Mouse (Mus musculus) cerebellum, adult 18-20 months (tissue): ENCODE data around the gene Irx4.
A peak's percentile ranks its signal among the peaks of the same experiment; 100 is the strongest.

Source experiments
- DNase-seq, 2 experiments: peaks; one replicate each; pipeline ENCODE4 v3.0.0; 2021

Gene Irx4

DNA sequence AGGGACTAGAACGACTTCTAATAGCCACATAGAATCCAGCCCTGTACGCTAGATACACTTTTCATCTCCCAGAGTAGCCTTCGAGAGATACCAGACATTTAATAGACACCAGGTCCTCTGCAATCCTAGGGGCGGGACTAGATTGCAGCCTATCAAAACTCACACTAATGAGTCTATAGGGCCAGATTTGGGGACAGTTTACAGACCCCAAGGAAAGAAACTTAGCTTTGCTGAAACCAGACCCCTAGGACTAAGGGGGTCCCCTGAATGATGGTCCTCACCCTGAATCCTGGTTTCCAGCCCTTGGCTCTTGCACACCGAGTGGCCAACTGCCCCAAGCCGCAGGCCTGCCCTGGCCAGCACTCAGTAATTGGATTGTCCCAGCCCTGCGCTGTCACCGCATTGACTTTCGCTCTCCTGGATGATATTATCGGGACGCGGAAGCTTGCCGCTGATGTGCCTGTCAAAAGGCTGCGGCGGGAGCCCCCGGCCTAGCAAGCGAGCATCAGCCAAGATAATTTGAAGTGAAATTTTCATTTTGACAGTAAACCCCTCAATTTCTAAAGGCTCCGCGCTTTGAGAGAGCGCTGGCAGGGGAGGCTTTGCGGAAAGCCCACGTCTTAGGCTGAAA lies 10.3 kb downstream of the Irx4 start:
- DNase-seq = no peak

DNA sequence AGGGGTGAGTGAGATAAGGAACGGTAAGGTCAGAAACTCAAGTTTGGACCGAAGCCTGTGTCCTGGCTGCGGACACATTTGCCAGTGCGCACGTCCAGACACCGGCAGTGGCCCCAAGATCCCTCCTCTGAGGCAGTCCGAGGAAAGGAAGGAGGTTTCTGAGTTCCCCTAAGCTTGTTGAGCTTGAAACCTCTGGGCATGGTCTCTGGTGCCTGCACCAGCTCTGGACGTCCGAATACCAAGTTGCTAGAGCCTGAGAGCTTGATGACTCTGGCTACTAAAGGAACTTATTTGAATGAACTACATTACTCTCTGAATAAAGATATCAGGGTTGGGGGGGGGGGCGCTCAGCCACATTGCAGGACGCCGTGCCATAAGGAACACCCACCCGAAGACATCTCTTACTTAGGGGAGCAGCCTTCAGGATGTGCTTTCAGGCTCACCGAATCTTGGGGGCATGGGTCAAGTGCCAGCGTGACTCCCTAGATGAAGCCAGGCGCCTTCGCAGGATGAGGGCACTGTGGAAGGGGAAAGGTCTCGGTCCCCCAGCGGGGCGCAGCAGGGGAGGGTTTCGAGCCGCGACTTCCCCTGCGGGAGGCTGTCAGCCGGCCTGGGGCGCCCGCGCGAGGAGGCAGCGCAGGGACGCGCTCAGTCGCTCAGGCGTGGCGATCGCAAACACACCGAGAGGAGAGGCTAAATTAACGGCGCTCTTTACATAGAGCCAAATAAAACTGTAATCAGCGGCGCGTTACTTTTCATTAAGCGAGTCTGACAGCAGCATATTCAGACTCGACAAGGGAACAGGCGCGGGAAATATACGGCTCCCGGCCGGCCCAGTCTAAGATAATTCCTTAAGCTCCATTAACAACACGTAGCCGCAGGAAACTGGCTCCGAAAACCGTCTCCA lies 11.3 kb downstream of the Irx4 start:
- DNase-seq = no peak

DNA sequence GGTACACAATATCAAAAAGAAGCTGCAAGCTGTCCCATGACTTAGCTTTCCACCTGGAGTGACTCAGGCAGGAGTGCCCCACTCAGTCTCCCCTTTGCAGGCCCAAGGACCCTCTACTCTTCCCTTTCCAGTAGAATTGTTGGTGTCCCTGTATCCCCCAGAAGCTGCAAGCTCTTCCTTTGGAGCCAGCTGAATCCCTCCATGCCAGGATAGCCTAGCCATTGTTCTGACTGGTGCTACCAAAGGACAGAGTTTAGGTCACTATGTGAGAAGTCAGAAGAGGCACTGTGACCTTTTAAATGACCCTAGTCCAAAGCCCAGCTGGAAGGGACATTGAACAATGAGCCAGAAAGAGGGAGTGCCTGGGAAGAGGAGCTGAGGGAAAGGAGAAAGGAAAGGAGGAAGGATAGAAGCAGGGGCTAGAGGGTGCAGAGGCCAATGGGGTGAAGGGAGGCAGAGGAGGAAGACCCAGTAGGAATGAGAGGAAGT lies 12.6 kb downstream of the Irx4 start:
- DNase-seq = no peak

DNA sequence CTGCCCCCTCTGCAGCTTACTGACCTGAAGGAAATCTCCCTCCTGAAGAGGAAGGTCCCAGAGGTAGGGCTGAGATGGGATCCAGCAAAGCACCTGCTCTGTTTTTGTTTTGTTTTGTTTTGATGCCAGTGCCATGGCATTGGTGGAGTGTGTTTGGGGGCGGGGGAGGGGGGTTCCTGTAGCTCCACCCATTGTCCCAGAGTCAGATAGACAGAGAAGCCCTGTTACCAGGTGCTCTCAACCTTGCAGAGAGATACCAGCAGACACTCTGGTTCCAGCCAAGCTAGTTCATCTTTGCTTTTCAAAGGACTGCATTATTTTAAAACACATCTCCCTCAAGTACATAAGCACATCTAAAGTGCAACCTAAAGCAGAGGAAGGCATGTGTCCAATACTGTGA lies 13.3 kb downstream of the Irx4 start:
- no peak for DNase-seq

DNA sequence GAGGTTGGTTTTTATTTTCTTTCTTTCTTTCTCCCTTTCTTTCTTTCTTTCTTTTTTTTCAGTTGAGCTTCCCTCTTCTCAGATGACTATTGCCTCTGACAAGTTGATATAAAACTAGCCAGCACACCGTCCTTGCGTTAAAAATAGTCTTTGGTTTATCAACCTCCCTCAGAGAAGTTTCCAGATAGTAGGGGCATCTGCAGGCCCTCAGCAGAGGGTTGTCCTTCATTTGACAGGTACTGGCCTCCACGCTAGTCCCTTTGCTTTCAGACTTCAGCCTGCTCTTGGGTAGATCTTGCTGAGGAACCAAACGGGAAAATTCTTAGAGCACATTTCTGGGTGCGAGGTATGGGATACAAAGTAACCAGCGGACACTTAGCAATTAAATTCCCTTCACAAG lies 17.1 kb downstream of the Irx4 start:
- DNase-seq = no peak

DNA sequence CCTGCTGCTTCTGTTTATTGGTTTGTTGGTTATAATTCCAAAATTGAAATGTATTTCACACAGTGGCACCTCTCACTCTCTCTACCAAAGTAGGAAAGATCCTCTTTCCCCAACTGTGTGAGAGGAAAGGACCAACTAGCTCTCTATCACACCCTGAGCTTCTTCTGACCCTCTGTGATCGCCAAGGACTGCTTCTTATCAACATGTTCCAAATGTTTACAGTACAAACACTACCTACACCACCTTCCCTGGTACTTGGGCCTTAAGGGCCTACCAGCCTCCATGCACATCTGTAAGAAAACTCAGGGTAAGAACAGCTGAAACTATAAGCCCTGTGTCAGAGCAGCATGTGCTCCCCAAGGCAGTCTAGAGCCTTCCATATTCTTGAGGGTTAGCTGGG lies 17.5 kb downstream of the Irx4 start:
- DNase-seq = no peak

DNA sequence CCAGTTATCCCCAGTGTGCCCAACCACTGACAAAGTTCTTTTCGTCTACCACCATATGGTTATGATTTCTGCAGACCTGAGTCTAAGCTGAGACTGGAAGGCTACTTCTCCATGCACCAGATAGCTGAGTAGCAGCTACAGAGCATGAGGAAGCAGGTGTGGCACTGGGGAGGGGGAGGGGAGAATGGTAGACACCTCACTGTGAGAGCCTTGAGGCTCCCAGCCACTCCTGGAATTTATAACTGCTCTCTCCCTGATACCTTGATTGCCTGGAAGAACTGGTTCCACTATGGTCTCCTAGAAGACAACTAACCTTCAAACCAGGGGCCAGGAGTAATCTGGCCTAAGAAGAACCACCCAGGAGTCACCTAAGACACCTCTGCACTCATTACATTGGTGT lies 18.9 kb downstream of the Irx4 start:
- no peak for DNase-seq

DNA sequence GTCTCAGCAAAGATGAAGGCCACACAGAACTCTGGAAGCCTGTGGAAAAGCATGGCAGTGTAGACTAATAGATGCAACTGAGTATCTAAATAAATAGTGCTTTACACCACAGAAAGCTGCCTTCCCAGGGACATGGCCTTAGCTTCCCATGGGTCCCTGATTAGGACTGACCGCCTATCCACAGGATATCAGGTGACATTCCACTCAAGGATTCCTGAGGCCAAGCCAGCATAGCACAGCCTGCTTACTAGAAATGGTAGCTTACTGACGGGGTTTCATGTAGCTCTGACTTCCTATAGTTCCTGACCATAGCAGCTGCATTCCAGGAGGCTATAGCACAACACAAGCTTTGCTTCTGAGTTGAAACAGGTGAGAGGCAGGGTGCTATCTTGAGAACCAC lies 22.1 kb downstream of the Irx4 start:
- DNase-seq = no peak

DNA sequence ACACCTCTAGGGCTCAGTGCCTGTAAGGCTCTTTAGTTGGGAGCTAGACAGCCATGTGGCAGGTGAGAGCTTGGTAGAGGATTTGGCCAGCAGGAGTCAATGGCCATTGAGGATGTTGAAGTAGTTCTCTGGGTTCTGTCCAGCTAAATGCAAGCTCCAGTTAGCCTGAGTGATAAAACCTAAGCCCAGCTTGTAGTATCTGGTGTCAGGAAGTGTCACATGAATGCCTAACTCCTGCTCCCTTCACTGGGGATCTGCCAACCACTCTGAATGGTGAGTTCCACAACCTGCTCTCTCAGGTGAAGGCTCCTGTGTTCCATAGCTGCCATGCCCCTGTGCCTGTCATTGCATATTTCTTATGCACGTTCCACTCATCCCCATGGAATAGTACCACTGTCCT lies 23.3 kb downstream of the Irx4 start:
- DNase-seq = no peak

DNA sequence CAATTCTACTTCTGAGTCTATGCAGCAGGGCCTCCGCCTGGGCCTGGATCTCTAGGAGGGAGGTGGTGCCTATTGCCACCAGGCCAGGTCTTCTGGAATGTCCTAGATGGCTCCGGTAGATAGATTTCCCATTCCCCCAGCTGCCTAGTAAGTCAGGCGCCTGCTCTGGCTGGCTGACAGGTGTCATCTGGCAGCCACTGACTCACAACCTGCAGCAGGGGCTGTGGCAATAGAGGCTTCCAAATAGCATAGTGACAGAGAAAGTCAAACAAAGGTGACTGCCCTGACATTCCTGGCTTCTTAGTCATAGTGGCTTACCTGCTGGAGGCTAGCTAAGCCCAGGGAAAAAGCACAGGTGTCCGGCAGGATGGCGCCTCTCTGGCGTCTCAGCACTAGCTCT lies 29.9 kb downstream of the Irx4 start:
- DNase-seq = no peak

DNA sequence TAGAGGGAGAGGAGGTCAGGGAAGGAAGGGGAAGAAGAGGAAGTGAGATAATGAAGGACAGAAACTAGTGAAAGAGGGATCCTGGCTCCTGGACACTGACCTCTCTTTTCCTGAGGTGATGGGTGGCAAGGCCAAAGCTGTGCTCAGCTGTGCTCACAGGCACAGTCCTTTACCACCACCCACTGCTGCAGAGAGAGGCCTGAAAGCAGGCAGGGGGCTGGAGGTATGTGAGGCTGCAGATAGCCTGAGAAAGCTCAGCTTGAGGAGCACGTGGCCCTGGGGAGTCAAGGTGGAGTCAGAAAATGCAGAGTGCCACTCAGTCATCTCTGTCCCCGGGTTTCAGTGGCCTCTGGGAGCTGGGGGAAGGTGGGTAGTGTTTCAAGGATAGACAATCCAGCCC lies 30.8 kb downstream of the Irx4 start:
- no peak for DNase-seq

DNA sequence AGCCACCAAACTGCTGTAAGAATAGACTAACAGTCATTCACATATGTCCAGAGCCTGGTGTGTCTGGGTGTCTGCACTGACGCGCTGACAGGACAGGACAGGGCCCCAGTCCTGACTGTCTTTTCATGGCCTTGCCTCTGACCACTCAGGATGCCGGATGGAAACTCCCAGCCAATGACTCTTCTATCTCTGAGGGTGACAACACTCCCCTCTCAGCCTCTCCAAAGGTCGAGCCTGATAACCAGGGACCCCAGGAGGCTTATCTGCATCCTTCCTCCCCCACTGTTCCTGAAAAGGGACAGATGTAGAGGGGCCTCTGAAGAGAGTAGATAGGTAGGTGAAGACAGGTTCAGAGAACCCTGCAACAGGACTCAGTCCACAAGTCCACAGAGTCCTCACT lies 38.4 kb downstream of the Irx4 start:
- DNase-seq = no peak

DNA sequence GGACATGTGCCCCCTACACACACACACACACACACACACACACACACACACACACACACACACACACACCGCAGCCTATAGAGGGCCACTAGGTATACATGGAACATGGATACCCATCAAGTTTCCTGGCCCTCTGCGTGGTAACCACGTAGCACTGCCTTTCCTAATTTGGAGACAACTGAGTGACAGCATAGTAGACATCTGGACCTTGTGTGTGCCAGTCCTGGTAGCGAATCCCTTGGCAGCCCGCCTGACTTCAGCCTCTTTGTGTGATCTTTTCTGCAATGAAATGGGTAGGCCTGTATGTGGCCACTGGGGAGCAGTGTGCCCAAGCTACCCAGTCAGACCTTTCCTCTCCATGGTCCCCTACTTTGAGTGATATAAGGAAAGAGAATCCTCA lies 39.0 kb downstream of the Irx4 start:
- DNase-seq = no peak

DNA sequence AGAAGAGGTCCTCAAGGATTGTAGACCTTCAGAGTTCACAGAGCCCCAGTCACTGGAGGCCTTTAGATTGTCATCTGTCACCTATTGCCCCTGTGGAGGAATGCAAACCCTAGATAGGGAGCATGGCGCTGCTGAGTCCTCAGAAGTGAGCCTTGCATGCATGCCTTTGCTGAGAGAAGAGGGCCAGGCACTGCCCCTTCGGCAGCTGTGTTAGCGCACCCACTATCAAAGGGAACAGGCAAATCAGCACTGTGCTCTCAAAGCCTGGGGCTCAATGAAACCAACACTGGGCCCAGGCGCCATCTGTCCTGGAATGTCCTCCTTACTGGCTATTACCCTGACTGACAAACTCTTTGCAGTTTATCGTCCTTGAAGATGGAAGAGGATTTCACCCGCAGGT lies 44.5 kb downstream of the Irx4 start:
- DNase-seq = no peak

DNA sequence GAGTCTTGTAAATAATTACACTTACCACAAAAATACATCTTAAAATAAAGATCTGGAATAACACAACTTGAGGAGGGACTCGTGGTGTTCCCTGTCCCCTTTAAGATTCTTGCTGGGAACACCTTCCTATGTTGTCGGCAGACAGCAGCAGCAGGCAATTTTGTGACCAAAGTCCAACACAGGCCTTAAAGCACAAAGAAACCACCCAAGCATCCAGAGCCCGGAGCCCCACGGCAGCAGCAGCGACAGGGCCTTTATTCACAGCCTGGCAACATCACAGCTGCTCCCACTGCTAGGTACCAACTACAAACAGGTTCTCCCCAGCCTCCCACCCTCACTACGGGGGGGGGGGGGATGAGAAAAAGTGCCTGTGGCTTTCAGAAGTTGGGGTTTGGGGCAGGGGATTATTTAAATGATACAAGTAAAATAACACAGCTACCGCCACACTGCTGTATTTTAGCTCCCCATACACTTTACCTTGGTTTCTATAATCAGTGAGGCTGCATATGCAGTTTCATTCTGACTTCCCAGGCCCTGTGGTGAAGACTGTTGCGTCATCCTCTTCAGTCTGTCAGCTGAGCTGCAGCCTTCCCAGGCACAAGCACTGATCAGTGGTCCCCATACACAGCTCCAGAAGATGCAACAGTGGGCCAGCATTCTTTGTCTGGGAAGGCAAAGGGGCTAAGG lies 45.3 kb downstream of the Irx4 start:
- no peak for DNase-seq

DNA sequence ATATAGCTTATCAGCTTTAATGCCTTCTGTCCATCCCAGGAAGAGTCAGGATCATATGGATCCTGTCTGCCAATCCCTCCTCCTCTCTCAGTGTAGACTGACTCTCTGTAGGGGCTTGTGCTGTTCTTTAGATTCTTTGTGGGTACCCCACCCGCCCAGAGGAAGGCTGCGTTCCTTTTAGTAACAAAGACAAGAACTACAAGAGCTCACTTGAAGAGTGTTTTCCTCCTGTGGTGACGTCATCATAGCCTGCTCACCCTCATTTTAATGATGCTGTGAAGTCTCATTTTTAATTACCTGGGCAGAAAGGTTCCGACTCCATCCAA lies 45.8 kb downstream of the Irx4 start:
- no peak for DNase-seq

DNA sequence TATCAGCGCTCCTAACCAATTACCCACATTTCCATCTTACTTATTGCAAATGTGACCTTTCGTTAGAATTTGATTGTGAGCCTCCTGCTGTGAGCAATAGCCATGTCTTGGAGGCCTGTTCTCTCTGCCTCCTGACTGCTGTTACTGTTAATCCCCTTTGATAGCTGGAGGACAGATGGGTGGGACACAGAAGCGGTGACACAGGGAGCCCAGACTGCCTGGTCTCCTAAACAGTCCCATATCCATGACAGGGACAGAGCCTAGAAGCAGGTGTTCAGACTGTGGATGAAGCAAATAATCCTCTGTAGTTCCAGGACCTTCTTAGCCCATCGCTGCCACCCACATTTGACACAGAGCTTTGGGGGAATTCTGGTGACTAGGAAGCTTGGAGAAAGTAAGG lies 46.2 kb downstream of the Irx4 start:
- DNase-seq = no peak

DNA sequence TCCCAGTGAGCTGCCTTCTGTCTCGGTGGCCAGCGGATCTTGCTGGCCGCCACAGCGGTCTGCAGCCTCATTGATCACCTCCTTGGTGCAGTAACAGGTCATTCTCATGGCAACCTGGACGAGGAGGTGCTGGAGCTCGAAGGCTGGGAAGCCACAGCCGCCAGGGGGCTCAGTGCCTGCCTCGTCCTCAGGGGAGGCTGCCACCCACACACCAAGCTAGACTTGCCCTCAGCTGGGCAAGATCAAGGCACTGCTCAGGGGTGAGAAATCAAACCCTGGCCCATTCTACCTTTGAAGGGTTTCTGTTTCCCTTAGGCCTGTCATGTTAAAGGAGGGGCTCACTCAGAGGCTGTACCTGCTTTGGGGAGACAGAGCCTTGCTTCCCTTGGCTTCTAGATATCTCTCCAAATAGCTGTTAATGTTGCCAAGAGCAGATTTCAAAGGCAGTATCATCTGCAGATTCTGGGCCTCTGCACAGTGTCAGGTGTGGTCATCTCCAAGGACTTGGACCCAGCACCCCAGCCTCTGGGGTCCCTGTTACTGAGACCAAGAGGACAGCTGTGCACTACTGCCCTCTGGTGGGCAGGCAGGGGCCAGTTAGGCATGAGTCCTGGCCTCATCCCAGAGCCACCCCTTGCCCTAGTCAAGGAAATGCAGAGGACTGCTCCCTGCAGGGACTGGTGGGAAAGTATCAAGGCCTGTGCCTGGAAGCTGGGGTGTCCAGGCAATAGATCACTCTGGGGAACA lies 50.1 kb downstream of the Irx4 start:
- DNase-seq = peak; percentile 19 to 26
